In the genomic region with DNA sequence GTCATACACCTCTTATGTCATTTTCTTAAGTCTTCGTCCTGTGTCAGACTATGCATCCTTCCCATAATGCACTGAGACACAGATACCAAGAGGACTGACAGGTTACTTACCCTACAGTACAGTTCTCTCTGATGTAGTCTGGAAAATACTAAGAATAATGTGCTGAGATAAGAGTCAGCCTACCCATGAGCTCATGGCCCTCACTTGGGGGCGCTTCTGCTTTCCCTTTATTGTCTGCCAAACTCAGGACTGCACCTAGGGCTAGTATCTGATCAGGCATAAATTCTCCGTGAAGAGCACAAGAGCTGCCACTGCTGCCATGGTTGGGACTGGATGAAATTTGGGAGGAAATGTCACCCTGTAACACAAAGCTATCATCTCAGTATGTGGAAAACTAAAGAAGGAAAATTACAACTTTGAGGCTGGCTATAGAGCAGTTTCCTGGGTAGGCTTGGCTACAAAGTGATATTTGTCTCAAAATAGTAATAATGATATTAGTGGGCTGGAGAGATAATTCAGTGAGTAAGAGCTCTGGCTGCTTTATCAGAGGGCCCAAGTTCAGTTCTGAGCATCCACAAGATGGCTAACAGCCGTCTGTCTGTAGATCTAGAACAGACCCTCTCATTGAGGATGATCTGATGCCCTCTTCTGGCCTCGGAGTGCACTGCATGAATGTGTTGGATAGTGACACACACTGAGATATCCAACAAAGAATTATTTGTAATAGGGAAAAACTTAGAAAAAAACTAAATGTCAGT, we compare ENCODE assay signal across 9 mouse cellular contexts. TPM values are rescaled to one million over a fixed set of nuclear protein-coding genes. Genes with fewer than 3 reads are reported as not detected.
DNase-seq lines count a peak whose midpoint lies in the region; ATAC-seq lines count a peak whose summit lies in the region.
"Had no signal": no experiment of that assay in that cellular context is flagged by ENCODE, and none has a peak within 500 bp of the region (broad histone marks: within the 10 kb centered on the region; RNA-seq: fewer than 3 reads in every experiment).

No protein-coding gene starts in this region.

- peaks cover 7% of the 10 kb centered on the region for H3K36me3 ChIP-seq in lung, embryonic 16.5 days (ENCODE audit: control insufficient read depth, insufficient read depth, low read length)

- no peak overlapping the region for H3K9ac ChIP-seq in lung, embryonic 16.5 days (ENCODE audit: low read length)
- H3K9ac ChIP-seq: limb, embryonic 15.5 days had no signal

- H3K4me2 ChIP-seq in lung, embryonic 16.5 days (ENCODE audit: low read depth, low read length), result no peak overlapping the region
- H3K4me2 ChIP-seq: limb, embryonic 15.5 days had no signal

- no peaks in the 10 kb centered on the region for H3K27me3 ChIP-seq in lung, embryonic 16.5 days (ENCODE audit: control insufficient read depth, insufficient read depth, low read depth, low read length)
- H3K27me3 ChIP-seq: limb, embryonic 15.5 days had no signal

- H3K9me3 ChIP-seq in lung, embryonic 16.5 days (ENCODE audit: control insufficient read depth, low read length), result no peaks in the 10 kb centered on the region
- H3K9me3 ChIP-seq: limb, embryonic 15.5 days had no signal

- WGBS in lung, embryonic 16.5 days, result 56% methylated on average over 5 of the region's 5 CpGs

- H3K4me1 ChIP-seq in lung, embryonic 16.5 days (replicated peaks; ENCODE audit: control insufficient read depth, insufficient read depth, low read length), result peaks cover 12% of the 10 kb centered on the region

- no peak for ATAC-seq in frontal cortex, adult (ENCODE audit: low TSS enrichment)
- ATAC-seq in CD4-positive, CD25-positive, alpha-beta regulatory T cell, adult 4 months, result peak; percentile 66
- ATAC-seq in erythroid progenitor cell, adult 5-6 weeks (replicated peaks; ENCODE audit: low FRiP score, poor library complexity, severe bottlenecking), result peak; percentile 60
- peak; percentile 43; the same call in 1 of the 2 replicates for ATAC-seq in lung, embryonic 16.5 days (ENCODE audit: low read depth)

- H3K27ac ChIP-seq in lung, embryonic 16.5 days (ENCODE audit: low read length), result no peak overlapping the region
- H3K27ac ChIP-seq: limb, embryonic 15.5 days had no signal

- no peak overlapping the region for H3K4me3 ChIP-seq in lung, embryonic 16.5 days (ENCODE audit: low read length)
- H3K4me3 ChIP-seq: limb, embryonic 15.5 days had no signal

- DNase-seq in frontal cortex, postnatal 25 days (ENCODE audit: low spot score in 2 of 2), result peak; percentile 39 to 56
- DNase-seq in brain, adult 2 months (ENCODE audit: low read depth, low spot score), result peak; percentile 73
- peak; percentile 86 to 87 for DNase-seq in kidney, postnatal 4 days
- DNase-seq in spleen, adult 12 weeks (ENCODE audit: low spot score), result peak; percentile 65

RNA-seq across cellular contexts. Expression of gene Gm10401, which starts 21.8 kb away (rescaled TPM):
- polyA plus RNA-seq in CD4-positive, CD25-positive, alpha-beta regulatory T cell, adult 4 months (2017; shearing (Covaris generic)), result 10 to 100 TPM; 15.1 to 18.1 TPM
- total RNA-seq in erythroid progenitor cell, adult 5-6 weeks (2015; ENCODE audit: low replicate concordance), result not detected in 2 replicates
- 1.2 and 5.8 TPM in 2 replicates for total RNA-seq in erythroid progenitor cell, adult 5-6 weeks (2017; ENCODE audit: low replicate concordance)
- 23.2 and 25.4 TPM in 2 replicates for polyA plus RNA-seq in lung, embryonic 16.5 days (2015; fragmentation: Nextera tagmentation; extraction: Ambion mirVana)

RNA-seq across cellular contexts. Expression of gene Acads, which starts 42.8 kb away (rescaled TPM):
- 10 to 100 TPM; 10.6 to 28.4 TPM for polyA plus RNA-seq in CD4-positive, CD25-positive, alpha-beta regulatory T cell, adult 4 months (2017; shearing (Covaris generic))
- total RNA-seq in erythroid progenitor cell, adult 5-6 weeks (2015; ENCODE audit: low replicate concordance), result 4.2 and 20.2 TPM in 2 replicates
- 2.4 and 8.0 TPM in 2 replicates for total RNA-seq in erythroid progenitor cell, adult 5-6 weeks (2017; ENCODE audit: low replicate concordance)
- 64.5 and 69.2 TPM in 2 replicates for polyA plus RNA-seq in lung, embryonic 16.5 days (2015; fragmentation: Nextera tagmentation; extraction: Ambion mirVana)

RNA-seq across cellular contexts. Expression of gene Unc119b, which starts 58.5 kb away (rescaled TPM):
- polyA plus RNA-seq in CD4-positive, CD25-positive, alpha-beta regulatory T cell, adult 4 months (2017; shearing (Covaris generic)), result 10 to 100 TPM; 16.1 to 16.4 TPM
- total RNA-seq in erythroid progenitor cell, adult 5-6 weeks (2015; ENCODE audit: low replicate concordance), result 5.4 and 5.9 TPM in 2 replicates
- 5.4 and 6.8 TPM in 2 replicates for total RNA-seq in erythroid progenitor cell, adult 5-6 weeks (2017; ENCODE audit: low replicate concordance)
- 34.3 and 35.2 TPM in 2 replicates for polyA plus RNA-seq in lung, embryonic 16.5 days (2015; fragmentation: Nextera tagmentation; extraction: Ambion mirVana)
